Mouse (Mus musculus): ENCODE data around the gene Adh6a. TPM values are rescaled to one million over a fixed set of nuclear protein-coding genes. Genes with fewer than 3 reads are reported as not detected.

Adh6a gene
- total and polyA plus RNA-seq, 3 experiments: not detected

GRCm38 (mm10) chr3:138325466-138325865, 12.4 kb downstream of the Adh6a start:
- Histone ChIP-seq H3K36me3 (replicated peaks in 1 of 2; ENCODE audit: control insufficient read depth in 1 of 2, insufficient read depth in 1 of 2, low read length in 1 of 2) (no peaks in the 10 kb centered on the region), H3K9ac (ENCODE audit: insufficient read depth, low read depth) (no peak overlapping the region), H3K4me1 (ENCODE audit: control insufficient read depth in 1 of 2, insufficient read depth in 2 of 2) (no peaks in the 10 kb centered on the region), H3K4me3 (replicated peaks in 1 of 3; ENCODE audit: low read depth in 2 of 3, low read length in 2 of 3, poor library complexity in 1 of 3) (no peak overlapping the region), H3K9me3 (replicated peaks; ENCODE audit: low read length) (no peaks in the 10 kb centered on the region), H3K4me2 (ENCODE audit: insufficient read depth, low read depth, poor library complexity, severe bottlenecking) (no peak overlapping the region), H3K27me3 (replicated peaks) (no peaks in the 10 kb centered on the region), H3K79me2 (replicated peaks; ENCODE audit: control insufficient read depth, extremely low read depth, insufficient read depth, poor library complexity, severe bottlenecking) (no peaks in the 10 kb centered on the region), H3K27ac (ENCODE audit: insufficient read depth, low read depth) (no peak overlapping the region)
- no peak for DNase-seq (ENCODE audit: extremely low read depth)
- dilution Hi-C loops (cut with MboI; ENCODE audit: extremely low pct_ligation_motif_present, extremely low pct_unique_long_range_greater_than_20kb, low sequenced_read_pairs) (no loop called here), in situ Hi-C loops (cut with MboI; ENCODE audit: low pct_ligation_motif_present, low pct_unique_long_range_greater_than_20kb, low sequenced_read_pairs) (no loop called here)
- TF ChIP-seq ZMIZ1 (IDR thresholded peaks at IDR 0.05; ENCODE audit: low read depth, low read length) (no peak), NELFE (IDR thresholded peaks at IDR 0.05; ENCODE audit: low read depth, low read length) (no peak), IRF4 (IDR thresholded peaks at IDR 0.05; ENCODE audit: low read depth, low read length) (no peak), E2F4 (IDR thresholded peaks at IDR 0.05; ENCODE audit: insufficient replicate concordance, low read depth, low read length) (no peak)

GRCm38 (mm10) chr3:138333910-138334309, 20.8 kb downstream of the Adh6a start:
- in situ Hi-C loops (cut with MboI; ENCODE audit: low pct_ligation_motif_present, low pct_unique_long_range_greater_than_20kb, low sequenced_read_pairs) (no loop called here), dilution Hi-C loops (cut with MboI; ENCODE audit: extremely low pct_ligation_motif_present, extremely low pct_unique_long_range_greater_than_20kb, low sequenced_read_pairs) (no loop called here)
- Histone ChIP-seq H3K27me3 (replicated peaks) (no peaks in the 10 kb centered on the region), H3K9ac (ENCODE audit: insufficient read depth, low read depth) (no peak overlapping the region), H3K9me3 (replicated peaks; ENCODE audit: low read length) (no peaks in the 10 kb centered on the region), H3K4me3 (replicated peaks in 1 of 3; ENCODE audit: low read depth in 2 of 3, low read length in 2 of 3, poor library complexity in 1 of 3) (no peak overlapping the region), H3K4me2 (ENCODE audit: insufficient read depth, low read depth, poor library complexity, severe bottlenecking) (peak overlapping the region; percentile 13; the same call in 1 of the 2 replicates), H3K79me2 (replicated peaks; ENCODE audit: control insufficient read depth, extremely low read depth, insufficient read depth, poor library complexity, severe bottlenecking) (no peaks in the 10 kb centered on the region), H3K27ac (ENCODE audit: insufficient read depth, low read depth) (no peak overlapping the region), H3K4me1 (ENCODE audit: control insufficient read depth in 1 of 2, insufficient read depth in 2 of 2) (peaks cover 0 to 9% of the 10 kb centered on the region in 2 experiments; a peak in 1 of 4 replicates), H3K36me3 (replicated peaks in 1 of 2; ENCODE audit: control insufficient read depth in 1 of 2, insufficient read depth in 1 of 2, low read length in 1 of 2) (no peaks in the 10 kb centered on the region)
- TF ChIP-seq IRF4 (IDR thresholded peaks at IDR 0.05; ENCODE audit: low read depth, low read length) (no peak), UBTF (IDR thresholded peaks at IDR 0.05; ENCODE audit: low read depth, low read length) (no peak), PAX5 (IDR thresholded peaks at IDR 0.05; ENCODE audit: low read length) (no peak), POLR2AphosphoS2 (IDR thresholded peaks at IDR 0.05; ENCODE audit: low read depth, low read length) (no peak), RAD21 (IDR thresholded peaks at IDR 0.05; ENCODE audit: low read depth, low read length) (no peak), MYC (IDR thresholded peaks at IDR 0.05; ENCODE audit: low read depth, low read length) (no peak), CHD2 (IDR thresholded peaks at IDR 0.05; ENCODE audit: low read length) (no peak), USF1 (IDR thresholded peaks at IDR 0.05; ENCODE audit: low read depth, low read length) (no peak), RCOR1 (conservative IDR thresholded peaks at IDR 0.05; ENCODE audit: low read depth, low read length) (no peak), SIN3A (IDR thresholded peaks at IDR 0.05; ENCODE audit: low read length) (no peak), JUN (IDR thresholded peaks at IDR 0.05; ENCODE audit: insufficient read depth, low read depth, low read length) (no peak), ZMIZ1 (IDR thresholded peaks at IDR 0.05; ENCODE audit: low read depth, low read length) (no peak)
- no peak for DNase-seq (ENCODE audit: extremely low read depth)

- in situ Hi-C loops (cut with MboI; ENCODE audit: low pct_ligation_motif_present, low pct_unique_long_range_greater_than_20kb, low sequenced_read_pairs): no loop called here
- H3K27me3 ChIP-seq (replicated peaks): no peaks in the 10 kb centered on the region
- dilution Hi-C loops (cut with MboI; ENCODE audit: extremely low pct_ligation_motif_present, extremely low pct_unique_long_range_greater_than_20kb, low sequenced_read_pairs): no loop called here
- no peak for DNase-seq (ENCODE audit: extremely low read depth)
- no peak overlapping the region for H3K9ac ChIP-seq (ENCODE audit: insufficient read depth, low read depth)
- no peak overlapping the region for H3K4me3 ChIP-seq (replicated peaks in 1 of 3; ENCODE audit: low read depth in 2 of 3, low read length in 2 of 3, poor library complexity in 1 of 3)
- no peak overlapping the region for H3K27ac ChIP-seq (ENCODE audit: insufficient read depth, low read depth)
- H3K4me2 ChIP-seq (ENCODE audit: insufficient read depth, low read depth, poor library complexity, severe bottlenecking): no peak overlapping the region
- no peaks in the 10 kb centered on the region for H3K79me2 ChIP-seq (replicated peaks; ENCODE audit: control insufficient read depth, extremely low read depth, insufficient read depth, poor library complexity, severe bottlenecking)
- no peaks in the 10 kb centered on the region for H3K9me3 ChIP-seq (replicated peaks; ENCODE audit: low read length)
- peaks cover 0 to 9% of the 10 kb centered on the region in 2 experiments; a peak in 1 of 4 replicates for H3K4me1 ChIP-seq (ENCODE audit: control insufficient read depth in 1 of 2, insufficient read depth in 2 of 2)
- TF ChIP-seq MEF2A (IDR thresholded peaks at IDR 0.05; ENCODE audit: borderline replicate concordance, low read depth, low read length) (no peak), NRF1 (IDR thresholded peaks at IDR 0.05; ENCODE audit: low read depth, low read length) (peak; percentile 78), MAX (IDR thresholded peaks at IDR 0.05; ENCODE audit: low read length) (0 out of 2 replicates have a peak, but pooled peaks have one; percentile 38)
- no peaks in the 10 kb centered on the region for H3K36me3 ChIP-seq (replicated peaks in 1 of 2; ENCODE audit: control insufficient read depth in 1 of 2, insufficient read depth in 1 of 2, low read length in 1 of 2)
Measured at GRCm38 (mm10) chr3:138334320-138334719, 21.2 kb downstream of the Adh6a start.
